Mouse (Mus musculus): ENCODE data around the gene Tnk2. TPM values are rescaled to one million over a fixed set of nuclear protein-coding genes. Genes with fewer than 3 reads are reported as not detected.

Gene Tnk2
- polyA plus RNA-seq, 1 experiment from 2014 or later: 19.1 TPM

DNA sequence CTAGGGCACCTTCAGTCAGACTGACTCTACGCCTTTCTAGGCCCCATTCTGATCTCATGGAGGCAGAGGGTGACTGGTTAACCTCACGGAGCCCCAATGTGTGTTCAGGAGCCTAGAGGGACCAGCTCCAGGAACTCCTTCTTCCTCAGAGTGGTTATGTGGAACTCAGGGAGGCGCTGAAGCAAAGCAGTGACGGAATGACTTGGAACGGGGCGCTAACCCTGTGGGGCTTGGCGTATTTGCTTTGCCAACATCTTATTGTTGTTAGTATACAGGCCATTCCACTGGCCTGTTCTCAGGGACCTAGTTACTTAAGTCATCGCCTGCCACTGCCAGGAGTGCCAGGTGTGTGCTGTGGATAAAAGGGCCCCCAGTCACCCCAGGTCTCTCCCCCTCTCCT lies 65.4 kb downstream of the Tnk2 start:
- no peak overlapping the region for H3K4me2 ChIP-seq
- no peak overlapping the region for H3K27ac ChIP-seq
- no peaks in the 10 kb centered on the region for H3K9me3 ChIP-seq
- no peak overlapping the region for H3K4me3 ChIP-seq
- H3K36me3 ChIP-seq: no peaks in the 10 kb centered on the region
- no peaks in the 10 kb centered on the region for H3K27me3 ChIP-seq
- ATAC-seq (ENCODE audit: low FRiP score): no peak
- H3K4me1 ChIP-seq (replicated peaks): 0 out of 2 replicates have a peak, but pooled peaks cover 7% of the 10 kb centered on the region
- 88% methylated on average over 8 of the region's 8 CpGs for WGBS
- no peak overlapping the region for H3K9ac ChIP-seq

DNA sequence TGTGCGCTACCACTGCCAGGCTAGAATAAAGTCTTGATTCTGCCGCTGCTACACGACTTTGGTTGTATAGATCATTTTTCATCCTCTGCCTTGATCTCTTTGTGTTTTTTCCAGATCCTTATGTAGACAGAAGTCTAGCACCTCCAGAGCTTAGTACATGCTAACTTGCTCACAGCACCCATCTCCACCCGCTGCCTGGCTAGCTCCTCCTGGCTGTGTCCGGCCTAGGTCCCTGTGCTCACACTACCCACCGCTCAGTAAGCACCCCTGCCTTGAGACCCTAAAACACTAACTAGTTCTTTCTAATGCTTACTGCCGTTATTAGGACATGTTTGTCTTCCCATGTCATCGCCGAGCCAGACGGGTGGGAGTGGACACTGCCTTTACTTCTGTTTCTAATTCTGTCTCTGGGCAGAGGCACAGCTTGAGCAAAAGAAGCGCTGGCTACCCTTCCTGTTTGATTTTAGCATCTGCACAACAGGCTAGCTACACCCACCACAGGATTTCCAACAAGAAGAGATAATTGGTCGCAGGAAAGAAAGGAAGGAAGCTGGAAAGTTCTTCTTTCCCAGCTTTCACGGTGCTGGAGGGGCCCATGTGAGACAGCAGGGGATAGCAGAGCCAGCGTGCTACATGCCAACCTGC lies 66.9 kb downstream of the Tnk2 start:
- no peak overlapping the region for H3K9ac ChIP-seq
- no peaks in the 10 kb centered on the region for H3K27me3 ChIP-seq
- WGBS: 84% methylated on average over 14 of the region's 14 CpGs
- H3K9me3 ChIP-seq: no peaks in the 10 kb centered on the region
- H3K4me3 ChIP-seq: no peak overlapping the region
- no peak overlapping the region for H3K27ac ChIP-seq
- no peaks in the 10 kb centered on the region for H3K36me3 ChIP-seq
- H3K4me1 ChIP-seq (replicated peaks): 0 out of 2 replicates have a peak, but pooled peaks cover 7% of the 10 kb centered on the region
- no peak overlapping the region for H3K4me2 ChIP-seq
- no peak for ATAC-seq (ENCODE audit: low FRiP score)

DNA sequence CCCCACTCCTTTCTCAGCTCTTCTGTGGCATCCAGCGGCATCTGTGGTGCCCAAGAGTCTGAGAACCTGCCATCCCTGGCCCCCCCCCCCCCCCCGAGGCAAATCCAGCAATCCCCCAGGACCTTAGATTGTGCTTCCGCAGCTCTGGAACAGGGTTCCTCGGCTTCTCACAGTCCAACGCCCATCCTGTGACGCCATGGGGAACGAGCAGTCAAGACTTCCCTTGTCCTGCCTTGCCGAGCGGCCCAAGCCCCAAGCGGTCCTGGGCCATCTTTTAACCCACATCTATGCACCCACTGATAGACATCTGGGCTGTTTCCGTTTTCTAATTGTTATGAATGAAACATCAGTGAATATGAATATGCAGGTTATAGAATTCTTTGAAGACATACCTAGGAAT lies 68.5 kb downstream of the Tnk2 start:
- no peak overlapping the region for H3K4me3 ChIP-seq
- H3K4me1 ChIP-seq (replicated peaks): 0 out of 2 replicates have a peak, but pooled peaks cover 7% of the 10 kb centered on the region
- H3K27me3 ChIP-seq: no peaks in the 10 kb centered on the region
- no peak overlapping the region for H3K27ac ChIP-seq
- no peak overlapping the region for H3K4me2 ChIP-seq
- H3K9ac ChIP-seq: no peak overlapping the region
- H3K36me3 ChIP-seq: no peaks in the 10 kb centered on the region
- no peak for ATAC-seq (ENCODE audit: low FRiP score)
- no peaks in the 10 kb centered on the region for H3K9me3 ChIP-seq
- WGBS: 89% methylated on average over 11 of the region's 11 CpGs

DNA sequence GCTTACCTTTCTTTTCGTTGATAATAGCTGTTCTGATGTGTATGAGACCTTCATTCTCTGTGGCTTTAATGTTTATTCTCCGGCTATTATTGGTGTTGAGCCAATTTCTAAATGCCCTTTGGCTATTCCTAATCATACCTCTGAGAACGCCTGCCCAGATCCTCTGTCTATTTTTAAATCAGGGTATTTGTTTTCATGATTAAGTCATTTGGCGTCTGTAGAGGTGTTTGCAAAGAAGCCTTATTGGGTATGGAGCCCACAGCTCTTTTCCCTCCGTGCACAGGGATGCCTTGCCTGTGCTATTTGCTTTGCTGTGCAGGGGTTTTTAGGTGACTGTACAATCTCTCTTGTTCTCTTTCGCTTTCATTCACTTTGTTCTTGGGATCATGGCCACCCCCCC lies 69.9 kb downstream of the Tnk2 start:
- H3K27ac ChIP-seq: no peak overlapping the region
- H3K4me2 ChIP-seq: no peak overlapping the region
- H3K4me3 ChIP-seq: no peak overlapping the region
- H3K36me3 ChIP-seq: no peaks in the 10 kb centered on the region
- no peaks in the 10 kb centered on the region for H3K27me3 ChIP-seq
- 0 out of 2 replicates have a peak, but pooled peaks cover 4% of the 10 kb centered on the region for H3K4me1 ChIP-seq (replicated peaks)
- no peak overlapping the region for H3K9ac ChIP-seq
- H3K9me3 ChIP-seq: no peaks in the 10 kb centered on the region
- no peak for ATAC-seq (ENCODE audit: low FRiP score)
- 66% methylated on average over 6 of the region's 6 CpGs for WGBS

DNA sequence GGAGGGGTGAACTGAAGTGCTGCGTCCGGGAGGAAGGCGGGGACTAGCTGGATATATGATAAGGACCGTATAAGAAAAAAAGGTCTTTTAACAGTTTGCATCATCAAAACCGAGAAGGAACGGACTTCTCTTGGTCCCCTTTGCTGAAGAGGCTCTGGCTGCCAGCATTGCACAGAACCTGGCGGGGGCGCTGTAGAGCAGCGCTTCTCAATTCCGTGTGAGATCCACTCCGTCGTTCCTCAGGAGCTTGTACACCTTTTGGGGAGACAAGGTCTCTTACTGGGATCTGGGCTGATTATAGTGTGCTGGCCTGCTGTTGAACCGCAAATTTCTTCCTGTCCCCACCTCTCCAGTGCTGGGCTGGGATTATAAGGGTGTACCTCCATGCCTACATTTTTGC lies 71.7 kb downstream of the Tnk2 start:
- H3K4me3 ChIP-seq: no peak overlapping the region
- no peak for ATAC-seq (ENCODE audit: low FRiP score)
- H3K9ac ChIP-seq: no peak overlapping the region
- H3K27me3 ChIP-seq: no peaks in the 10 kb centered on the region
- no peak overlapping the region for H3K27ac ChIP-seq
- no peak overlapping the region for H3K4me2 ChIP-seq
- H3K9me3 ChIP-seq: no peaks in the 10 kb centered on the region
- 0 out of 2 replicates have a peak, but pooled peaks cover 4% of the 10 kb centered on the region for H3K4me1 ChIP-seq (replicated peaks)
- WGBS: 28% methylated on average over 13 of the region's 13 CpGs
- H3K36me3 ChIP-seq: no peaks in the 10 kb centered on the region

DNA sequence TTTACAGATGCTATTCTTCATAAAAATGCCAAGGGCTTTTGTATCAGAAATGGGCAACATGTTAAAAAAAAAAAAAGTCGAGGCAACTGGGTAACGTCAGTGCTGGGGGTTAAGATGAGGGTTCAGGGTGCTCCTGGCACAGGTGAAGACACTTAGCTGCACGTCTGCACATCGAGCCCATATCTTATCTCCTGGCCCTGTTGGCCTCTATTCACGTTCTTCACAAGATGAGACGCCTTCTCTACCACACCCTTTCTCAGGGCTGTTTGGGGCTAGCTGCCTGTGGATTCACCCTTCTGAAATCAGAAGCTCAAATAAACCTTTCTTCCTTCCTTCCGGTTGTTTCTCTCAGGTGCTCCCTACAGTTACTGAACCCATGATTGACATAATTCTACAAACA lies 79.5 kb downstream of the Tnk2 start:
- H3K27me3 ChIP-seq: no peaks in the 10 kb centered on the region
- no peaks in the 10 kb centered on the region for H3K4me1 ChIP-seq (replicated peaks)
- H3K9ac ChIP-seq: no peak overlapping the region
- no peak overlapping the region for H3K4me2 ChIP-seq
- H3K27ac ChIP-seq: no peak overlapping the region
- H3K4me3 ChIP-seq: no peak overlapping the region
- H3K9me3 ChIP-seq: no peaks in the 10 kb centered on the region
- ATAC-seq (ENCODE audit: low FRiP score): no peak
- WGBS: 87% methylated on average over 7 of the region's 7 CpGs
- H3K36me3 ChIP-seq: no peaks in the 10 kb centered on the region

DNA sequence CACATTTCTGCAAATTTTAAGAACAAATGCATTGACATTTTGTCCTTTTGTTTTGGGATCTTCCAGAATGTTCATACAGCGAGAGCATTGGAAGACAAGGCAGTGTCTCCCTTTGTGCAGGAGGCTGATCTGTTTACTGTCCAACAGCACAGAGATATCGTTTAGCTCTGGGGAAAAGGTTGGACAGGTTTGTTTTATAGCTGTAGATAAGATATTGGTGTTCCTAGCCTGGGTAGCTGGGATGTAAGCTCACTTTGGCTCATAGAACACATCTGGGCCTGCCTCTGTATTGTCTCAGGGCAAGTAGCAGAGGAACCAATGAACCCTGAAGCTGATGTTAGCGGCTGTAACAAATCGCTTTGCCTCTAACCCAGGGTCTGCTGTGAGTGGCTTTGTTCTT lies 80.1 kb downstream of the Tnk2 start:
- H3K9me3 ChIP-seq: no peaks in the 10 kb centered on the region
- no peak for ATAC-seq (ENCODE audit: low FRiP score)
- no peak overlapping the region for H3K27ac ChIP-seq
- H3K9ac ChIP-seq: no peak overlapping the region
- WGBS: 68% methylated on average over 4 of the region's 4 CpGs
- no peaks in the 10 kb centered on the region for H3K4me1 ChIP-seq (replicated peaks)
- no peak overlapping the region for H3K4me2 ChIP-seq
- no peaks in the 10 kb centered on the region for H3K27me3 ChIP-seq
- H3K4me3 ChIP-seq: no peak overlapping the region
- no peaks in the 10 kb centered on the region for H3K36me3 ChIP-seq

DNA sequence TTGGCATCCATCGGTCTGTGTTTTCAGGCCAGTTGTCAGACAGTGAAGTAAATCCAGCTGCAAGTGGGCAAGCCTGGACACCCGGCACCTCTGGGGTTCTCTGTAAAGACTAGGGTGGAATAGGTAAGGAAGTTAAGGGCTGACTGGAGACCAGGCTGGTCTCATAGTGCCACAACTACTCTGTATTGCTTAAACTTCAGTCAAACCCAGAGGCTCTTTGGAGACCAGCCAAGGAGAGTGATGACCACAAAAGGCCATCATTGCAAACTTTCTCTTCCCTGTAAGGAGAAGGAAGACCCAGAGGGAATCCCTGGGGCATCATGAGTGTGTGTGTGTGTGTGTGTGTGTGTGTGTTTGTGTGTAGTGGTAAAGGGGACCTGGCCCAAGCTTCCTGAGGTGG lies 80.6 kb downstream of the Tnk2 start:
- WGBS: 82% methylated on average over 2 of the region's 2 CpGs
- H3K9me3 ChIP-seq: no peaks in the 10 kb centered on the region
- no peak overlapping the region for H3K27ac ChIP-seq
- H3K4me1 ChIP-seq (replicated peaks): no peaks in the 10 kb centered on the region
- no peak overlapping the region for H3K9ac ChIP-seq
- no peaks in the 10 kb centered on the region for H3K36me3 ChIP-seq
- H3K4me3 ChIP-seq: no peak overlapping the region
- H3K4me2 ChIP-seq: no peak overlapping the region
- H3K27me3 ChIP-seq: no peaks in the 10 kb centered on the region
- ATAC-seq (ENCODE audit: low FRiP score): no peak

DNA sequence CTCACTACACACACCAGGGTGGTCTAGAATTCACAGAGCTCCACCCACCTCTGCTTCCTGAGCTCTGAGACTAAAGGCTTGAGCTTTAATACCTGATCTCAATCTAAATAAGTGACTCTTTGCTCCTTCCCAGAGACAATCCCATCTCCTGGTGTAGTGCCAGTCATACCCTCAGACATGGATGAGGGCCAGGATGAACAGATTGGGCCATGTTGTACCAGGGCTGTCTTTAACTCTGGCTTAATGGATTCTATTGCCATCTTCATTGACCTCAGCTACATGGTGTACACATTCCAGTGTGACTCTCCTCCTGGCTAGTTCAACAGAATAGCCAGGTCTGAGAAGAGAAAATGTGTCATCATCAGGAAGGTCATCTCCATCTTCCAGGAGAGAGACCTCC lies 82.8 kb downstream of the Tnk2 start:
- Histone ChIP-seq H3K4me3 (no peak overlapping the region), H3K27me3 (no peaks in the 10 kb centered on the region), H3K4me2 (no peak overlapping the region), H3K9me3 (no peaks in the 10 kb centered on the region), H3K4me1 (replicated peaks) (no peaks in the 10 kb centered on the region), H3K9ac (no peak overlapping the region), H3K36me3 (no peaks in the 10 kb centered on the region), H3K27ac (no peak overlapping the region)
- no peak for ATAC-seq (ENCODE audit: low FRiP score)

DNA sequence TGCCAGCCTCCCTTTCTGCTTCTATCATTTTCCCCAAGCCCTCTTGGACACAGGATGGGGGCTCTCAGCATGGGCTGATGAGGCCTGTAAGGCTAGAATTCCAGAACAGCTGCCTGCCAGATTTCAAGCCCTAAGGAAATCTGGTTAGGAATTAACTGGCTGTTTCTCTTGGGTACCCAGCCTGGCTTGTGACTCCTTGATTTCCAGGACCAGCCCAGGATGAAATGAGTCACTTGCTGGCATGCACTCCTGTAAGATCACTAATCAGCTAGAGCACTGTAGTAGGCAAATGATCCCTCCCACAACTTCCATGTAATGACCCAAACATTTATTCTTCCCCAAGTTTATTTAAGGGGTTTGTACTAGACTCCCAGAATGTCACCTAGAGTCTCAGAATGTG lies 84.6 kb downstream of the Tnk2 start:
- Histone ChIP-seq H3K4me3 (no peak overlapping the region), H3K27ac (no peak overlapping the region), H3K4me2 (no peak overlapping the region), H3K27me3 (no peaks in the 10 kb centered on the region), H3K9me3 (no peaks in the 10 kb centered on the region), H3K4me1 (replicated peaks) (no peaks in the 10 kb centered on the region), H3K36me3 (no peaks in the 10 kb centered on the region), H3K9ac (no peak overlapping the region)
- ATAC-seq (ENCODE audit: low FRiP score): no peak

DNA sequence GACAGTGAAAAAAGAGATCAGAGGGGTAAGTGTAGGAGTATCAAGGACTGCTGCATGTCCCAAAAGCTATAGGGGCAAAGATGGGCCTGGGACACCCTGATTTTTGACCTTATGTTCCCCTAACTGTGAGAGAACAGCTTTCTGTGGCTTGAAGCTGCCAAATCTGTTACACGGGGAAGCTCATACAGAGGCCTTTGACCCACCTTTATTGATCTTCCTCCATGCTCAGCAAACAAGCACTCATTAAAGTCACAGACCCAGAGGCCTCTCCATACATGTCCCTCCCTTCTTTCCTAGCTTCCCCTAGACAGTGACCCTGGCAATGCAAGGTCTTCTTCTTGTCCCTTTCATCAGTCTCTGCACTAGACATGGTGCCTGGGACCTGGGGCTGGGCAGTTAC lies 85.1 kb downstream of the Tnk2 start:
- no peak for ATAC-seq (ENCODE audit: low FRiP score)
- H3K4me2 ChIP-seq: no peak overlapping the region
- H3K4me1 ChIP-seq (replicated peaks): no peaks in the 10 kb centered on the region
- 72% methylated on average over 1 of the region's 1 CpGs for WGBS
- no peak overlapping the region for H3K4me3 ChIP-seq
- no peaks in the 10 kb centered on the region for H3K9me3 ChIP-seq
- H3K27ac ChIP-seq: no peak overlapping the region
- no peaks in the 10 kb centered on the region for H3K36me3 ChIP-seq
- H3K9ac ChIP-seq: no peak overlapping the region
- no peaks in the 10 kb centered on the region for H3K27me3 ChIP-seq
